Mouse (Mus musculus) lung, postnatal 4 days (tissue): Measurements from ENCODE around the gene Rpn2.

ENCODE experiments used
- DNase-seq, 2 experiments: peaks; one replicate each; pipeline ENCODE4 v3.0.0; 2021

Rpn2 gene

DNA sequence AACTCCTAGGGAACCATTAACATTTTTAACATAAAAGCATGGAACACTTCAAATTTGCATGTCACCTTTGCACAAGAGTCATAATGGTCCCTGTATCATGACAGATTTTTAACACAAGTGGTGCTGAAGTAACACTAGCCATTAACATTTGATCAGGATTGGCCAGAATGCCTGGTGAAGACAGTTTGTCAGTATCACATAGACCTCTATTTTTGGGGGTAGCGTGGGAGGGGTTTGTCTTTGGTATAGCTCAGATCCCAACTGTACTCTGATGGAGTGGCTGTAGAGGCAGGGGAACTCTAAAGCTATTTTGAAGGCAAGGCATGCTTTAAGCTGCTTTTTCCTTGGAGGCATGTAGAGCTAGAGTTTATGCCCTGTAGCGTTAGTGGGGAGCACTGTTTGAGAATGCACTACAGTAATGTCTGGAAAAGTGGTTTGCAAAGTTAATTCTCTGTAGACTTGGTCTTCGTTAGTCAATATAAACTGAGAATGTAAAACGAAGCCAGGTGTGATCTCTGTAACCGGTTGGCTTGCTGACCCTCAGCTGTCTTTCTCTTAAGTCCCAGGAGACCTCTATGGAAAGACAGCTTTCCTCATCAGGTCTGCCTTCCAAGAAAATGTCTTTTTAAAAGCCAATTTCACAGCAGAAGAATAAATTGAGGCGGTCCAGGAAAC is 32.3 kb downstream of the Rpn2 start:
- DNase-seq, result no peak

DNA sequence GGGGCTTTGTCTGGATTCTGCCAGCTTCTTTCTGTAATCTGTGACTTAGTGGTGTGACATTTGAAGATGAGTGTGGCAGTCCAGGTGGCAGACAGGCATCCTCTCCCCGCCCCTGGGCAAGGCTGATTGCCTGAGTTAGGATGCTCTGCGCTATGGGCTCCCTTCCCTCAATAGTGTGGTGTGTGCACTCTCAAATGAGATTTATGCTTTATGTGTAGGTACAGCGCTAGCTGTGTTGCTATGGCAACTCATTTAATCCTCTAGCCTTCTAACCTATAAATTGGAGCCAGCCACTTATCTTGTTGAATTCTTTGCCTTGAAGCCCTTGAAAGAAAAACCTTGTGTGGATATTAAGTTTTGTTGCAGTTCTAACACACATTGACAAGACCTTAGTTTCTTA is 34.9 kb downstream of the Rpn2 start:
- DNase-seq, result no peak

DNA sequence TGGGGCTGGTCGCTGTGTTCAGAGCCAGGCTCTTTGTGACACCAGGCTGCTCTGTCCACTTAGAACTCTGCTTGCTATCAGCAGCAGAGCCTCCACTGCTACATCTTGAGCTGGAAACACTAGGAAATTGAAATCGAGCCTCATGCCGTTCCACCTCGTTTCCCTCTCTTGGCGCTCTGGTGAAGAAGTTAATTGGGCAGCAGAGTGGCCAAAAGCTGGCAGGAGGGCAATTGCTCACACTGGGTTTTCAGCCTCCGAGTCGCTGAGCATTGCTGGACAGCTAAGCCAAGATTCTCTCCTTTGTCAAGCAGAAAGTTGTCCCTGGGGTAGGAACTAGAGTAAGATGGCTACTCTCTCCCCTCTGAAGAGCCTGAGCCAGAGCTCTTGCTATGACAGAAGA is 35.5 kb downstream of the Rpn2 start:
- no peak for DNase-seq

DNA sequence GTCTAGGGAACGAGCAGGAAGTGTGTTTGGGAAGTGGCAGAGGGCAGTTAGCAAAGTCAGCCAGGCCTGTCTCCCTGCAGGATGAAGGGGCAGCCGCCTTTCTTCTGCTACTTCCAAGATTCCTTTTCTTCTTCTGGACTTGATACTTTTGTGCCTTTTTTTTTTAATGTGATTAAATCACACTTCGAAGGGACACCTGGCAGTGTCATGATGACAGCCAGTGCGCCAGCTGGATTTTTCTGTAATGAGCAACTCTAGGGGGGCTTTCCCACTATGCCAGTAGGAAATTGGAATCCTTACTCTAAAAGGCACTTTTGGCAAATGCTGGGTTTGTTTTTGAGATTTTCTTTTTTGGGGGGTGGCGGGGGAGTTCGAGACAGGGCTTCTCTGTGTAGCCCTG is 36.7 kb downstream of the Rpn2 start:
- no peak for DNase-seq

DNA sequence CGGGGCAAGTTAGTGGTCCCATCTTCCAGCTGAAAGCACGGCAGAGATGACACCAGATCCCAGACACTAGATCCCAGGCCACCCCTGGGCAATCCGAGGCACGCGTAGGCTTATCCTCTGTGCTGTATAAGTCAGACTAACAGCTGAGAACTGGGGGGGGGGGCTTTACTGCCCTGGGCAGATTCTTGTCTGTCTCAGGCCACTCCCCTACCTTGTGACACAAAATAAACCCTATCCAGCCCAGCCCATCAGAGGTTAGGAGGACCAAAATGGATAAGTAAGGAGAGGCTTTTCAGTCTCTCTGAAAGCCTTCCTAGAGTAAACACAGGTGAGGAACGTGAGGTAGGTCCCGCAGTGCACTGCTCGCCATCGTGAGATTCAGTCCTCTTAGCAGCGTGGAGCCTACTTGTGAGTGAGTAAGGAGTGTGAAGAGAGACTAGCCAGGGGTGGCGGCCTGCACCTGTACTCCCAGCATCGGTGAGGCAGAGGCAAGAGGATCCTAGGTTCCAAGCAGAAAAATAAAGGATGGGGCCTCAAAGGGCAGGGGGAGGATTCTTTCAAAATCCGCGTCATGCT is 37.6 kb downstream of the Rpn2 start:
- DNase-seq, result no peak

DNA sequence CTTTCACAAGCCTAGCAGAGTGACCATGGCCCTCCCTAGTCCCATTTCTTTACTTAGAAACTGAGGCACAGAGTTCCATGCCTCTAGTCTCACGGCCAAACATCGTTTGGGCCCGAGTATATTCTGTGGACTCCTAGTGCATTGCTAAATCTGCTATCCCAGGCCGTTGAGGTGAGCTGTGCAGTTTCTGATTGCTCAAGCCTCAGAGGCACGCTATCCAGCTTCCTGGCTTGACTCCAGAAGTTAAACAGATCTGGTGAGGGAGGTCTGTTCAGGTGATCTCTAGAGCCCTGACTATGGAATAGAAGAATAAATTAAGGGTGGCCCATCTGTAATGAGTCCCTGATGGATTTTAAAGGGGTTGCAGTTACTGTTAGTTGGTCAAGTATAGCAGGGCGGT is 38.4 kb downstream of the Rpn2 start:
- no peak for DNase-seq

DNA sequence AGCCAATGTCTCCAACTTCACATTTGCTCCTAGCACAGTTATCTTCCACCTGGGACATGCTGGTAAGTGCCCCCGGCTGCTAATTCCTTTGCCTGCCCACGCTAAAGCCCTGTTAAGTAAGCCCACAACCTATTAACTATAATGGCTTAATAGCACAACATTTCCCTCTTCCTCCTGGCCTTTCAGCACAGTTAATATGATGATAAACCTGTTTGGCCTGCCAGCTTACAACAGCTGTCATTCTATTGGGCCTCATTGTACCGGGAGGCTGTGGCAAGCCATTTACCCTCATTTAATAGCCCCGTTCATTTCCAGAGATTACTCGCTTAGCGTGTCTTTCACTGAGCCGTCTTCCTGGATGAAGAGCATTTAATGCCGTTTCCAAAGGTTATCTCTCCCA is 41.3 kb downstream of the Rpn2 start:
- no peak for DNase-seq

DNA sequence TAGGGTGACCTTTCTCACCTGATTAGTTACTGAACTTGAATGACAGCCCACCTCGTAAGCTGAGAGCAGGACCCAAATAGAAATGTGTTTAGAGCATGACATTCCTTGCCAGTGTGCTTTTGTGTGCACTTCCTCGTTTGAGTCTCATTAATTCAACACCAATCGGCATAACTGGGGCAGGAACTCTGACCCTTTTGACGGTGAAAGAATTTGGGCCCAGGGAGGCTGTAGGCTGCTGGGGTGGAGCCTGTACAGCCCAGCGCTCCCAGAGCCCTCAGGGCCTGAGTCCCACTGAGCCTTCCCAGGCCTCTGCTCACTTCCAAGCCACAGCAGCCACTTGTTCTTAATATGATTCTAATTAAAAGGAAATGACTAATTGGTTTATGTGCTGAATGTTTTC is 42.1 kb downstream of the Rpn2 start:
- DNase-seq, result no peak

DNA sequence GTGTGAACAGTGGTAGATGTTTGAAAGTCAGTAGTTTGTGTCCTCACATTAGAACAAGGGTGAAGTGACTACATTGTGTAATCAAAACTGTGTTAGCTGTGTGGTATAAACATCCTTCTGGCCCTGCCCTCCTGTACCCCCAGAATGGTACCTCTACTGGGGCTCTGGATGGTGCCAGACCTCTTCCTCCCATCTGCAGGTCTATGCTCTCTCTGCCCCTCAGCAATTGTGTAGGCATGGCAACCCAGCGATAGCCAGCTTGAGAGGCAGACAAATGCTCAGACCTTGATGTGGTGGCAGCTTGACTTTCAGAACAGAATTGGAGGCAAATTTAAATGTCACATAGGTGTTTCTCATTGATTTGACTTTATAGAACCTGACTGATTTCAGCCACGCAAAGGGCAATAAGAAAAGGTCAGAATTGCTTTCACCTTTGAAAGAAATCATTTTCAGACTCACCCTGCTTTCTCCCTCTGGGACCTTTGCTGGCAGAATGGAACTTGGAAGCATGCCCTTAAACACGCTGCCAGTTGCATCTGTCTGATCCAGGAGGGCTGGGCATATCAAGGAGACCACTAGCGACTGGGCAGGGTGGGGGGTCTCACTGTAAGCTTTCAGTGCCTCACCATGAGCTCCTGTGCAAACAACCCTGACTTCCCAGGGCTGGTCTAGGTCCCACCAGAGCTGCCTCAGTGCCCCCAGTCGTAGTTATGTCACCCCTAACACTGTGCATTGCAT is 43.4 kb downstream of the Rpn2 start:
- DNase-seq, result no peak

DNA sequence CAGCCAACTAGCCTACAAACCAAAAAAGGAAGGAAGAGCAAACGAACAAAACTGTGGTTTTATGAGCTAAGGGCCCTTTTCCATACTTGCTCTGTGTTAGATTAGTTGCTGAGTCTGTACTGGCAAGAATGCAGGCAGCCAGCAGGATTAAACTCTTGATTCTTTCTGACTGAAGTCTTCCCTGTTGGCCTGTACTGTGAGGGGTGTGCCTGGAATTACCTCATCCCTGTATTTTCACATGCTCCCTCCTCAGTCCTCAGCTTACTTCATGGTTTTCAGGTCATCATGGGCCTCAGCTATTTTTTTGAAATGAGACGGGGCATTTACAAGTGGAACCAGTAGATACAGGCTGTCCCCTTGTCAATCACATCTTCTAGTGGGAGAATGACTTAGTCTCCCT is 46.4 kb downstream of the Rpn2 start:
- no peak for DNase-seq

DNA sequence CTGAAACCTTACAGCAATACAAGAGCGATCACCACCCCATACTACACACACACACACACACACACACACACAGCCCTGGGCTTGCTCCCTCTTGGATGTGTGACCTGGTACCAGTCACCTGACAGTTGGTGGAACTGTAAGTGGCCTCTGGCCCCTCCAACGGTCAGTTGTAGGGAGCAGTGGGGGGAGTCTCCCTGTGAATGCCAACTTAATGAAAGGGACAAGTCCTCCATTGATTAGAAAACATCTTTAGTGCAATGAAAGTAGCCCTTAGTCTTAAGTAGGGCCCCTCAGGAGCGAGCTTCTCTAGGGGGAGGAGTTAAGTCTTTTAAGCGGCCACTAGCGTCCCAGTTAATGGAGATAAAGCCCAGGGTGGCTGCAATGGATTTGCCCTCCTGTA is 49.3 kb downstream of the Rpn2 start:
- DNase-seq, result no peak

DNA sequence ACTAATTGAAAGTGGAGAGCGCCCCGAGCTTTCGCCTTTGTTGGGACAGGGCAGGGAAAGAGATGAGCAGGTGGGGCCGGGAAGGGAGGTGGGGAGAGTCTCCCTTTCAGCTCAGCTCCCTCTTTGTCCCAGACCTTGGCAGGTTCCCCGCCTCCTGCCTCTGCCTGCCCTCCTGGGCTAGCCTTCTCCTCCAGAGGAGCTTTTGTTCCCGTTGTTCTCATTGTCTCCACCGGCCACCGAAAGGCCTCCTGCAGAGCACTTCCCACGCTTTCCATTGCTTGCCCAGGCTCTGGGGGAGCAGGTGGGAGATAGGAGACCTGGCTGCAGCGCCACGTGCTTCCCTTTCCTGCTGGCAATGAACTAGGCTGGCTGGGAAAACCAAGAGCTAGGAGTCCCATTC is 49.8 kb downstream of the Rpn2 start:
- no peak for DNase-seq

DNA sequence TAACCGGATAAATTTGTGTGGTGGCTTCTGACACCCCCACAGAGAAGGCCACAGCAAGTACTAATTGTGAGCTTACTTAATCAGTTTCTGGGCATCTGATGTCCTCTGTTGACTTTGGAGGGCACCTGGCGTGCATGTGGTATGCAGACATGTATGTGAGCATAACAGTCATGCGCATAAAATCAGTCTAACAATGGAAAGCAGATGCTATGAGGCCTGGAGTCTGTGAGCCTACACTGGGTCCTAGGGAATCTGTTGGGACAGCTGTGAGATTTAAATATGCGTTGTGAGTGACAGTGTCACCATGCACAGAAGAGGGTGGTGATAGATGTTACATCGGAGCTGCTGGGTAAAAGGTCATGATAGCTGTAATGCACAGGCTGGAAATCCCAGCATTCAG is 53.2 kb downstream of the Rpn2 start:
- DNase-seq, result no peak

DNA sequence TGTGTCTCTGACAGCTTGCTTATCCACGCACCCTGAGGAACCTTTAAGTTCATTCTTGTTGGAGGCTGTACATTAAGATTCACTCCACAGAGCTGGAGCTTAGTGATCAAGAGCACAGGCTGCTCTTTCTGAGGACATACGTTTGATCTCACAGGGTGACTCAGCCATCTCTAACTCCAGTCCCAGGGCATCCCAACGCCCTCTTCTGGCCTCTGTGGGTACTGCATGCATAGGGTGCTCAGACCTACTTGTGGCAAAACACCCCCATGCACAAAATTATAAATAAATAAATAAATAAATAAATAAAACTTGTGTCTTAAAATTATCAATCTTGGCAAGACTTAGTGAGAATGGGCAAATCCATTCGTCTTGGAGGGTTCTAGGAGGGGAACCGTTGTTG is 59.8 kb downstream of the Rpn2 start:
- DNase-seq, result peak; percentile 80 to 81

DNA sequence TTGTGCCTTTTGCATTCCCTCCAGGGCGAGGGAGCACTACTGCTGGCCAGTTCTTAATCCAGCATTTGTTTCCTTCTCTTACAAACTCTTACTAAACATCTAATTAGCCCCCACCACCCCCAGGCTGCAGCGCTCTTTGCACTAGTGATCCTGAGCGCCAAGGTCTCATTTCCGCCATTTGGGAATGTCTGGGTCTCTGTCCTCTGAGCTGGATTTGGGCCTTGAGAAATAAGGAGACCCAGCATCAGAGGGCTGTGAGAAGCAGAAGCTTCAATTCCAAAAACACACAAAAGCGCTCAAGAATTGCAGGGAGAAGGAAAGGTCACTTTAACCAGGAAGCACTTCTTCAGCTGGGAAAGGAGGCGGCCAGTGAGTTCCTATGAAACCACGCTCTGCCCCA is 60.7 kb downstream of the Rpn2 start:
- DNase-seq, result no peak

DNA sequence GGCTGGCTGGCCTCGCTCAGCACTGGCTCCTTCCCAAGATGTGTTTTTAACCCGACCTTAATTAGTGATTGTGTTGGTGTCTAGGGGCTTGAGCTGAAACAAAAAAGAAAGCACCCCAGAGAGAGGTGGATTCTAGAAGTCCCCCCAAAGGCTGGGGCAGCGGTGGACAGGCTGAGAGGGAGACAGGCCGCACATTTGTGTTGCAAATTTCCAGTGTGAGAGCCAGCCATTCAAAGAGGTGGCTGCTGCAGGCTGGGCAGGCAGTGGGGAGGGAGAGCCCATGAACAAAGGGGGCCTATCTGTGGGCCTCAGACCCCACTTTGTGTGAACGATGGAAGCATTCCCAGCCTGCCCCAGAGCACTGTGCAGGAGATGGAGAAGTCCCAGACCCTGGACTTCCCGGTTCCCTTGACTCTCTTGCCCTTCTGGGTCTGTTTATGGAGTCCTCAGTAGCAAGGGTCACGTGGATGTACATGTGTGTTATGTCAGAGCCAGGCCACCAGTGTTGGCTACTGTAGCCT is 61.5 kb downstream of the Rpn2 start:
- no peak for DNase-seq

DNA sequence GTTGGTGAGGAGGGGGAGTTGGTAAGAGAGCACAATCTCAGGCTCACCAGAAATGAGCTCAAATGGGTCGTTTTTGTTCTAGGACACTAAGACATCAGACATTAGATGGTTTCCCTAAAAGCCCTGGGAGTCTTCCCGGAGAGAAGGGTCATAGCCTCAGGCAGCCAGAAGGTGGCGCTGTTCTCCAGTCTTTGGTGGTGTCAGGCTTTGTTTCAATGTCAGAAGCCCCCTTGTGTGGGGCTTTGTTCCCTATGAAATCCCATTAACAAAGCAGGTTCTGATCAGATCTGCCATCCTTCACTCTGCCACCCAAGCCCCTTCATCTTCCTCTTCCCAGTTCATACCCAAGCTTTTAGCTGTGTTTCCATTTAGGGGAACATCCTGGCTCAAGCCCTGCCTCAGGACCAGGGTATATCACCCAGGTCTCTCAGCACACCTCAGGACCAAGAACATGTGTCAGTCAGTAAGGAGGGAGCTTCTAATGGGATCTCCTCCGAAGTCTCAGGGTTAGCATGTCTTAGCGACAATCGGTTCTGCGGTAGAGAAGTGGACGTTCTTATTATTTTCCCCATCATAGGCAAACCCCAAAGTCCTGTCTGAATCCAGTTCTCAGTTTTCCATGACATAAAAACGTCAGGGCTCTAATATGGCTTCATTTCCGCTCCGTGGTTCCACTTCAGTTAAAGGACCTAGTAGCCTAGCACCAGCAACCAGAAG is 62.9 kb downstream of the Rpn2 start:
- DNase-seq, result peak; percentile 71 to 85

DNA sequence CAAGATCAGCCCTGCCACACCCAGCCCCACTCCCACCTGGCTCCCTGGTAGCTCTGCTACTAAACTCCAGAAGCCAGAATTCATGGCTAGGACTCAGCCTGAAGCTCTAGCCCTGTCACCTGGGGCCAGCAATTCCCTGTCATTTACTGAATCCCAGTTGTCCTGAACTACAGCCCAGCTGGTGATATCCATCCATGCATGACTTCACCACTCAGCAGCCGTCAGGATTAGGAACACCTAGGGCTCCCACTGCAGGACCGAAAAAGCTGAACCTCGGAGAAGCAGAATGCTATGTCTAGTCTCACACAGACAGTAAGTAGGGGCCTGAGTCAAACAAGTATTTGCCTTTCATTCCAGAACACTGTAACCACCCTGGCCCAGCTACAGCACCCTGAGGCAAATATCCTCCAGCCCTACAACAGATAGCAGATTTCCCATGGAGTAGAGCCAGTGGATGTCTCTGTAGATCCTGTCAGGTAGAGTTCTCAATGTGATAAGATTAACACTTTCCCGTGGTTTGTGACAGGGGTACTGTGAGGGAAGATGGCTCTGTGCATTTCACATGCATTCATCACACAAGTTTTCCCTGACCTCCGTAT is 63.6 kb downstream of the Rpn2 start:
- no peak for DNase-seq

DNA sequence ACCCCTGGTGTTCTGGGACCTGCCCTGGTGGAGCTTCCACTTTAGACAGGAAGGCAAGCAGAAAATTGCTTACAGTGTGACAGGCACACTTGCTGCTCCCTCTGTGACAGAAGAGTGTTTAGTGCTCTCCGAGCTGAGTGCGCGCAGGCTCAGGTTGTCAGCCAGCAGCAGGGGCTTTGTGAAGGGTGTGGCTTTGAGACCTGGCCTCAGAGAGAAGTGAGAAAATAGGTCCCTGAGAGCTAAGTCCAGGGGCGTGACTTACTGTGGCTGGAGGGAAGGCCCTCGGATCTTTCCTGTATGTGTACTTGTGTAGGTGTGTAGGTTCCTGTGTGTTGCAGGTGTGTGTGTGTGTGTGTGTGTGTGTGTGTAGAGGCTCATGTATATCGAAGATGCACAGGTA is 64.5 kb downstream of the Rpn2 start:
- no peak for DNase-seq

DNA sequence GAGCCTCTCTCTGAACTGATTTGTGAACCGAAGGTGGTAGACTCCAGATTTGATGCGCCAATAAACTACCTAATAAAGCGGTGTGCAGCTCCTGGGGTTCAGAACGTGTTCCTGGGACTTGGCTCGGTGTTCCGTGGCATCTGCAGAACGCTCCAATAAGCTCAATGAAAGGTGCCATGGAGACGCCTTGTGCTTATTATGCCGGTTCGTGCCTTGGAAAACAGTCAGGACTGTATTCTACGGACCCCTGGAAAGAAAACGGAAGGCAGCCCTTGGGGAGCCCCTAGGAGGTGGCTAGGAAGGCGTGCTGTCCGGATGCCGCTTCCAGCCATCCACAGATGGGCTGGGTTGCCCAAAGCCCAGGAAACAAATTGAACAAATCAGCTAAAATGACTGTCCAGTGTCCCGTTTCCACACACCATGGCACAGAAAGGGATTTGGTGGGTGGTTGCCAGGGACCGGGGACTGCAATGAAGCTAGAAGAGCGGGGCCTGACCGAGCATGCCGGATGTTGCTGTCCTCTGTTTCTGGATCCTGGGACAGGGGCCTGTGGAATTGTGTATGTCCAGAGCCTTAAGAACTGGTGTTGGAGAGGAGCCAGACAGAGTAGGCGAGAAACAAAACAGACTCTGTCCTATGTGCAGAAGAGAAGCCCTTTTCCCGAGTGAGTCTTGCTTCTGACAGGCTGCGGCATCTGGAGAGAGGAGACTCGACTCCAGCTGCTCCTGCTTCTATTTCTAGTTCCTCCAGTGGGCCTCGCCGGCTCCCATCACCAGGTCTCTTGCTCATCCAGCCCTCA is 68.7 kb downstream of the Rpn2 start, which contains the start of gene Ghrh:
Ghrh (minus strand) TSS at position 146 of the 799 bp plus-strand sequence.
- peak; percentile 55 to 70 for DNase-seq

DNA sequence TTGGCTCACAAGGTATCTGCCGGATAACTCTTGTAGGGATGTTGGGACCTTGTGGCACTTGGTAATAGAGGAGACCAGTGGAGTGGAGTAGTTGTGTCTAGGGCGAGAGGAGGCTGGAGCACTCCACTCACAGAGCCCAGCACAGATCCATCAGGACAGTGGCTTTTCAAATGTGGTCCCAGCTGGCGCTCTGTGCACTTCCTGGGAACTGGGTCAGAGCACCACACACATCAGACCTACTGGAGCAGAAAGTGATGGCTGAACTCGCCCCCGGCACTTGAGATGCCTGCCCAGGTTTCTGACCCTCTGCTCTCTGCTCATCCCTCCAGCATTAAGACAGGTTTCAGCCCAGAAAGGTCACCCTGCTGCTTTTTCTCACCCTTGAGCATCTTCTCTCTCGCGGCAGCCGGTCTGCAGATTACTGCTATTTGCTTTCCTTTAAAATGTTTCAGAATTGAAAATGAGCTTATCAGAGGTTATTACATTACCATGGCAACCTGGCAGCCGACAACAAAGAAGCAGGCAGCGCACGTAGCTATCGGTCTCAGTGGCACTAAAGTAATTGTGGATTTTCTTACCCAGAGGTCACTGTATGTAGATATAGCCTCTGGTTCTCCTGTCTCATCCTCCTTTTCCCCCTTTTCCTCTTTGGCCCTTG is 70.4 kb downstream of the Rpn2 start:
- no peak for DNase-seq

DNA sequence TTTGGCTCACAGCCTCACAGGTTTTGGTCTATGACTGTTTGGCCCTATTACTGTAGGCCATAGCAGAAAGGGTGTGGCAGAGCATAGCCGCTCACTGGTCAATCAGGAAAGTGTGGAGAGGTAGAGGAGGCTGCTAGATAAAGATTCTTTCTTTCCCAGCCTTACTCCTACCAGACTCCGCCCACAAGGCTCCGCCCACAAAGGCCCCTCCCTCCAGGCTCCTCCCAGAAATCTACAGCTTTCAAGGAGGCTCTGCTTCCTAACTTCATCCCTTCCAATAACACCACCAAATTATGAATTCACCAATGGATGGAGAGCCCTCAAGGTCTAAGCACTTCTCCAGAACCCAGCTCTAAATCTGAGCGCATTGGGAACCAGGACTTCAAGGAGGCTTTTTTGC is 74.4 kb downstream of the Rpn2 start:
- no peak for DNase-seq
